Mouse (Mus musculus) G1E (cell line): ENCODE measurements around the gene Rnf141. TPM values are rescaled to one million over a fixed set of nuclear protein-coding genes. Genes with fewer than 3 reads are reported as not detected.
A peak's percentile ranks its signal among the peaks of the same experiment; 100 is the strongest.

Experiments used
- ATAC-seq: 2 replicates; pipeline ENCODE4 v1.8.0; 2016; ENCODE audit warnings: mild to moderate bottlenecking; ENCODE audit not compliant: insufficient number of reproducible peaks, poor library complexity, low FRiP score, severe bottlenecking; ENCODE audit errors: extremely low read depth
- DNase-seq: peaks from one replicate; pipeline ENCODE4 v3.0.0; 2012; ENCODE audit warnings: low spot score
- H3K27me3 ChIP-seq: 2 replicates; pipeline ENCODE4 v1.6.1; 2012; ENCODE audit warnings: mild to moderate bottlenecking, low read length, inconsistent platforms; ENCODE audit not compliant: insufficient read depth
- H3K36me3 ChIP-seq: replicated peaks from 2 replicates; pipeline ENCODE3; 2012; ENCODE audit warnings: mild to moderate bottlenecking, inconsistent platforms
- H3K4me1 ChIP-seq: 2 replicates; pipeline ENCODE4 v1.6.1; 2012; ENCODE audit warnings: low read depth, low read length, inconsistent platforms, mixed read lengths; ENCODE audit not compliant: insufficient read depth
- H3K4me3 ChIP-seq: 2 replicates; pipeline ENCODE4 v1.5.1; 2012; ENCODE audit warnings: low read depth, mild to moderate bottlenecking, inconsistent platforms, low read length, moderate library complexity, mixed read lengths
- H3K9me3 ChIP-seq: replicated peaks from 2 replicates; pipeline ENCODE4 v1.6.1; 2012; ENCODE audit warnings: inconsistent platforms
- CTCF ChIP-seq: IDR thresholded peaks from 2 replicates; pipeline ENCODE4 v1.5.1; 2012; ENCODE audit warnings: low read depth, low read length, inconsistent platforms, mixed read lengths
- GATA1 ChIP-seq: IDR thresholded peaks from 2 replicates; pipeline ENCODE4 v1.6.1; 2012; ENCODE audit warnings: borderline replicate concordance, low read length, inconsistent platforms, mixed read lengths
- GATA2 ChIP-seq: IDR thresholded peaks from 2 replicates; pipeline ENCODE4 v1.6.1; 2012; ENCODE audit warnings: low read depth, low read length, inconsistent platforms, borderline replicate concordance
- POLR2AphosphoS5 ChIP-seq: IDR thresholded peaks from 2 replicates; pipeline ENCODE4 v1.6.1; 2012; ENCODE audit warnings: low read depth, low read length, inconsistent platforms; ENCODE audit not compliant: insufficient replicate concordance
- TAL1 ChIP-seq: conservative IDR thresholded peaks from 2 replicates; pipeline ENCODE4 v1.6.1; 2012; ENCODE audit warnings: low read depth, low read length, inconsistent platforms, mixed read lengths
- polyA plus RNA-seq: library from polyadenylated mRNA; stranded (reverse); fragments of >175 nt; gene quantifications from 2 replicates; pipeline ENCODE4 v1.2.3, GENCODE M21; 2012
- total RNA-seq, 2 experiments: library from RNA; stranded (forward) in 1 of 2; stranded (reverse) in 1 of 2; fragments of 200-1000 nt in 1 of 2; fragments of >200 nt in 1 of 2; fragmentation: Nextera tagmentation in 1 of 2; gene quantifications; 2 replicates each; pipeline ENCODE4 v1.2.3; 2014 to 2017

The Rnf141 gene
- total and polyA plus RNA-seq, 3 experiments, result 0.92 to 38.6 (median 18.2) TPM

GRCm38 (mm10) chr7:110782135-110782534 is 62.1 kb downstream of the Rnf141 start:
- Histone ChIP-seq H3K9me3 (no peaks in the 10 kb centered on the region), H3K36me3 (peaks cover 82% of the 10 kb centered on the region), H3K4me1 (peaks cover 63% of the 10 kb centered on the region), H3K27me3 (no peaks in the 10 kb centered on the region), H3K4me3 (no peak overlapping the region; the same call in 1 of the 2 replicates)
- ATAC-seq, result no peak
- DNase-seq, result no peak
- TF ChIP-seq TAL1 (no peak), CTCF (no peak)

- H3K36me3 ChIP-seq, result peaks cover 78% of the 10 kb centered on the region
- ATAC-seq (no peak), DNase-seq (no peak)
- H3K4me1 ChIP-seq, result peaks cover 72% of the 10 kb centered on the region
- H3K4me3 ChIP-seq, result no peak overlapping the region; the same call in 1 of the 2 replicates
- H3K27me3 ChIP-seq, result no peaks in the 10 kb centered on the region
- TF ChIP-seq GATA2 (no peak), GATA1 (no peak), CTCF (no peak), TAL1 (no peak), POLR2AphosphoS5 (no peak)
- H3K9me3 ChIP-seq, result no peaks in the 10 kb centered on the region
Measured at GRCm38 (mm10) chr7:110781231-110781711, 63.0 kb downstream of the Rnf141 start.

GRCm38 (mm10) chr7:110780520-110780919 is 63.7 kb downstream of the Rnf141 start:
- no peak for TF ChIP-seq GATA2
- no peak for TF ChIP-seq POLR2AphosphoS5
- no peak for TF ChIP-seq GATA1
- TF ChIP-seq CTCF, result no peak
- no peak for TF ChIP-seq TAL1
- no peak for ATAC-seq
- Histone ChIP-seq H3K4me1 (peaks cover 79% of the 10 kb centered on the region), H3K4me3 (peak overlapping the region; percentile 3; the same call in 1 of the 2 replicates), H3K9me3 (no peaks in the 10 kb centered on the region), H3K27me3 (no peaks in the 10 kb centered on the region), H3K36me3 (peaks cover 73% of the 10 kb centered on the region)
- DNase-seq, result no peak

GRCm38 (mm10) chr7:110779605-110780111 is 64.6 kb downstream of the Rnf141 start:
- no peaks in the 10 kb centered on the region for H3K9me3 ChIP-seq
- DNase-seq (no peak), ATAC-seq (no peak)
- TF ChIP-seq GATA1, result no peak
- TF ChIP-seq GATA2, result no peak
- TF ChIP-seq POLR2AphosphoS5, result no peak
- TF ChIP-seq CTCF, result no peak
- TF ChIP-seq TAL1, result no peak
- peaks cover 65% of the 10 kb centered on the region for H3K36me3 ChIP-seq
- H3K4me1 ChIP-seq, result peaks cover 84% of the 10 kb centered on the region
- peak overlapping the region; percentile 34; the same call in 1 of the 2 replicates for H3K4me3 ChIP-seq
- H3K27me3 ChIP-seq, result no peaks in the 10 kb centered on the region

- peak overlapping the region; percentile 20; the same call in 1 of the 2 replicates for H3K4me3 ChIP-seq
- H3K27me3 ChIP-seq, result no peaks in the 10 kb centered on the region
- no peak for TF ChIP-seq CTCF
- peaks cover 86% of the 10 kb centered on the region for H3K4me1 ChIP-seq
- H3K9me3 ChIP-seq, result no peaks in the 10 kb centered on the region
- H3K36me3 ChIP-seq, result peaks cover 58% of the 10 kb centered on the region
- DNase-seq (no peak), ATAC-seq (no peak)
Measured at GRCm38 (mm10) chr7:110778933-110779332, 65.3 kb downstream of the Rnf141 start.

GRCm38 (mm10) chr7:110777146-110778001 is 66.9 kb downstream of the Rnf141 start:
- DNase-seq (no peak), ATAC-seq (no peak)
- Histone ChIP-seq H3K4me3 (peak overlapping the region; percentile 34; the same call in 1 of the 2 replicates), H3K27me3 (no peaks in the 10 kb centered on the region), H3K4me1 (peaks cover 96% of the 10 kb centered on the region), H3K36me3 (peaks cover 53% of the 10 kb centered on the region), H3K9me3 (no peaks in the 10 kb centered on the region)
- TF ChIP-seq GATA2, result no peak
- no peak for TF ChIP-seq CTCF
- TF ChIP-seq TAL1, result no peak
- no peak for TF ChIP-seq POLR2AphosphoS5
- no peak for TF ChIP-seq GATA1
